Mouse (Mus musculus): ENCODE measurements around the gene Cyth2.

Gene Cyth2

DNA sequence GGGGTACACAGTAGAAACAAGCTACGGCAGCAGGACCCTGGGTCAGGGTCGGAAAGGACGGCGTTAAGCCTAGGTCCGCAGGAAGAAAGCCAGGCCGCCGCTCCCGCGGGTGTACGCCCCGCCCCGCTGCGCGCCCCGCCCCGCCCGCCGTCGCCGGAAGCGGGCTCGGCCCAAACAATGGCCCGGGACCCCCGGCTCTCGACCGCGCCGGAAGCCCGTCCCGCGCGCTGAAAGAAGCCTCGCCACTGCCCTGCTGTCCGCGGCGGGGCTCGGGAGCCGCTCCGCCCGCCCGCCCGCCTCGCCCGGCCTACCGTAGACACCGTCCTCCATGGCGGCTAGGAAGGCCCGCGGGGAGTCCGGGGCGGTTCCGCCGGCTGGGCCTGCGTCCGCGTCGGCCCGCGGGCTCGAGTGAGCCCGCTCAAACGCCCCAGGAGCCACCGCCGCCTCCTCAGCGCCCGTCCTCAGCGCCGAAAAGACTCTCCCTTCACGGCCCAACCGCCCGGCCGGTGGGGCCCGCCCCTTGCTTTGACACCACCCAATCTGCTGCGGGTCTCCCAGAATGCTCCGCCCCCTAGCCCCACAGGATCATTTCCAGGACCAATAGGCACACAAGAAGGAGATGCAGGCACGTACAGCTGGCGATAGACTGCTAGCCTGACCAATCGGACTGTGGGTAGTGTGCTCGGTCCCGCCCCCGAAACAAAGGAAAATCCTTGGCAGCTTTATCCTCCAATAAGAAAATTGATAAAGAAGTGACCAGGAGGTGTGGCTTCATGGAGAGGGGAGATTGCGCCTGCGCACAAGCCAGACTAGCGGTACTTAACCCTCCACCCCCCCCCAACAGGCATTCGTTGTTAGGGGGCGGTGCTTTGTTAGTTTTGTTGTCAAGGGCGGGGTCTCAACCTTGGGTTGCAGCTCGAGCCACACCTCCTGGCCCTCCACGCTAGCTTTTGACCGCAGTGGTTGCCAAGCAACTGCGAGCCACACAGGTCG is at the start of gene Cyth2:
Gene Cyth2 (minus strand): TSS at position 795 of the 993 bp plus-strand sequence.
- peak; percentile 97 for DNase-seq (ENCODE audit: low spot score)

GRCm38 (mm10) chr7:45862804-45863203 is 48.4 kb upstream of the Cyth2 start:
- no peak for DNase-seq (ENCODE audit: low spot score)

- DNase-seq (ENCODE audit: low spot score) = no peak
Observed at GRCm38 (mm10) chr7:45859008-45859407, 44.6 kb upstream of the Cyth2 start.

DNA sequence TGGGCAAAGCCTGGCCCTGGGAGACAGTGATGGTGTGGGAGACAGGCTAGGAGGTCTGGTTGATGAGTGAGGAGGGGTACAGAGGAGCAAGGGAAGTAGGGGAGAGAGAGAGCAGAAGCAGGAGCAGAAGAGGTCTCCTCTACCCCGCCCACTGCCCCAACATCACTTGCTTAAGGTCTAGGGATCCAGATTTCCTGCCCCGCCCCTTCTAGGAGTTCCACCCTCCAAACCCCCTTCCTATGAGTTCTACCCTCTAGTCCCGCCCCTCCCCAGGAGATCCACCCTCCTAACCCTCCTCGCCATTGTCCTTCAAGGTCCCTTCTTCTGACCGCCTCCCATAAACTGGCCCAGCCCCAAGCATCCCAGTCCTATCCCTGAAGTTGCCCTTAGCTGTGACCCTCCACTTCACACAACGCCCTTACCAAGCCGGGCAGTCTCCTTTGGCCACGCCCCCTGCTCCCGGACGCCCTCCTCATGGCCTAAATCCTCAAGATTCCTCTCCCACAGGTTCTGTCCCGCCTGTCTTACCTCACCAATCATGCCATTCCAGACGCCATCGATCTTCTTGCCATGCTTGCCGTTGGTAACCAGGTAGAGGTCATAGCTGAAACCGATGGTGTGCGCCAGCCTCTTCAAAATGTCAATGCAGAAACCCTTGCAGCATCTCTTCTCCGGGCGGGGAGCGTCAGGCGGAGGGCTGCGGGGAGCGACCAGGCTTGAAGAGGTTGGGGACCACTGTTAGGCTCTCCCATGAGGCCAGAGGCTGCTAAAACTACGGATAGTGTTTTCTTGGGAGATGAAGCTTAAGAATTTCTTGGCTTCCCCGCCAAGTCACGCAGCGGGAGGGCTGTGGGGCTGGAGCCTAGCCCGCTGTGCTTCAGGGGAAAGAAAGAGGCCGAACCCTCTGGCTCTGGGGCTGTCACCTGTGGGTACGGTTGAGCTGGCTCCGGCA is 42.8 kb upstream of the Cyth2 start:
- no peak for DNase-seq (ENCODE audit: low spot score)

- DNase-seq (ENCODE audit: low spot score) = no peak
Observed at GRCm38 (mm10) chr7:45853089-45853488, 38.7 kb upstream of the Cyth2 start.

- no peak for DNase-seq (ENCODE audit: low spot score)
Observed at GRCm38 (mm10) chr7:45850661-45851060, 36.3 kb upstream of the Cyth2 start.

DNA sequence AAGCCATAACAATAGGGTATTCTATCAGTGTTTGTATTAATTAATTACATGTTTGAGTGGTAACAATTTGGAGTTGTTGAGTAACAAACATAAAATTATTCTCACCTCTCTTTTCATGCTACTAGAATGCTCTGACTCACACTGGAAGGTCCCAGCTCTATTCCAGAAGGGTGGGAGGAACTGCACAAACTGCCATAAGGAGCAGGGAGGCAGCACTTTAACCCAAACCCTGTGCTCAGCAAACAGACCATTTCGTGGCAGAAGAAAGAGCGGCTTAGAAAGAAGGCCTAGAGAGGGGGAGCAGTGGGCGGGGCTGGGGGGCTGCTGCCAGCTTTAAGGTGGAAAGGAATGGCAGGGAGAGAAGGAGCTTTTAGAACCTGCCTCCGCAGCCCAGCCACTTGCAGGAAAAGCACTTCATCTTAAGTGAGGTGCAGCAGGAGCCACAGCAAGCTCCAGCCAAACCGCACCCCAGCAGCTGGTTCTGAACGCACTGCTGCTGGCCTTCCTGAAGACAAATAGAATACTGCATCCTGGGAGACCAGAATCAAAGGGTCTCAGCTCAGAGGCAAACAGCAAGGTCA is 34.2 kb upstream of the Cyth2 start:
- no peak for DNase-seq (ENCODE audit: low spot score)

DNA sequence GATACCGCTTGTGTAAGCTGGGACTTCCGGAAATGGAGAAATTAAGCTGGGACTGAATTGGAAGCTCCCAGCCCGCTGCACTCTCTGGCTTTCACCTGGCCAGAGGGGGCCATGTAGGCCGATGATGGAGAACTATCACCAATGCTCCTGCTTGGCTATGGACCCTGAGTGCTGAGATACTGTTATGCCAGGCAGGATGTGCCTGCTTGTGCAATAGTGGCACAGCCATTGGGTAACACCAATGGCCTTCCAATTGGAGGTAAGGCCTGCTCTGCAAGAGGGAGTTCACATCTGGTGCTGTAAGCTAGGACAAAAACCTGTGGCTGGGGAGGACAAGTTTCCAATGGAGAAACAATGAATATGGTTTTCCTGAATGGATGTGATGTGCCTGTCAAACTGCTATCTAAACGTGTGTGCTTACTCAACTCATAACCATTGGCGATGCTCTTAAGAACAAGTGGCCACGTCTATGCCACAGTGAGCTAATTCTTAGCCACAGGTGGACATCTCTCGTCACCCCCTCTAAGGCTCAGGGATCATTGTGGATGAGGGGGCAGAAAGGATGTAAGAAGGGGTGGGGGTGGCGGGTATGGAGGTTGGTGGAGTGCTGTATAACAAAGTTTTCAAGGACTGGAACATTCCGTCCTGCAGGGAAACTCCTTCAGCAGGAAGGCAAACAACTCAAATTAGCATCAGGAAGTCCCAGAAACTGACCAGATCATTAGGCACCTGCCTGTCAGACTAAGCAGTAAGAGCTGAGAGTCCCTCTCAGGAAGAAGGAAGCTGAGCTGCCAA is 28.8 kb upstream of the Cyth2 start:
- no peak for DNase-seq (ENCODE audit: low spot score)

GRCm38 (mm10) chr7:45833924-45834323 is 19.5 kb upstream of the Cyth2 start:
- DNase-seq (ENCODE audit: low spot score) = no peak

DNA sequence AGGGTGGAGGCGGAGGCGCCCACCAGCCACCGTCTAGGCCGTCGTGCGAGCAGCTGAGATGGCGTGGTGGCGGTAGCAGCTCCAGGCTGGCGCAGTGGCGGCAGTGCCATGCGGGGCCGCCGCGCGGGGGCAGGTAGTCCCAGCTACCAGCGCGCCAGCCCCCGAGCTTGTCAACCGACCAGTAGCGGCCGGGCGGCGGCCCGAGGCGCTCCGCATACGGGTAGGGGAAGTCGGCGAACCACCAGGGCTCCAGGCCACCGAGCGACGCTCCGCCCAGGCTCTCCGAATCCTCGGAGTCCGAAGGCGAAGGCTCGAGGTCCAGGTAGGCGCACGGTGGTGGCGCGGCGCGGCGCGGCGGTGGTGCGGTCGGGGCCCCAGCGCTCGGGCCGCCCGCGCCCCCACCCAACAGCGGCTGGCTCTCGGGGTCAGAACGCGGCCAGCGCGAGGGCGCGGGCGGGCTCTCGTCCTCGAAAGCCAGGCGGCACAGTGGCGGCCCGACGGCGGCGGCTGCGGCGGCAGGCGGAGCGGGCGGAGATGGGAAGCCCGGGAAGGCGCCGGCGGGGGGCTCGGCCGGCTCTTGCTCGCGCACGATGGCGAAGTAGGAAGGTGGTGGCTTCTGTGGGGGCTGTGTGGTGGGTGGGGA is 18.9 kb upstream of the Cyth2 start:
- no peak for DNase-seq (ENCODE audit: low spot score)

GRCm38 (mm10) chr7:45832428-45832827 is 18.0 kb upstream of the Cyth2 start:
- no peak for DNase-seq (ENCODE audit: low spot score)

DNA sequence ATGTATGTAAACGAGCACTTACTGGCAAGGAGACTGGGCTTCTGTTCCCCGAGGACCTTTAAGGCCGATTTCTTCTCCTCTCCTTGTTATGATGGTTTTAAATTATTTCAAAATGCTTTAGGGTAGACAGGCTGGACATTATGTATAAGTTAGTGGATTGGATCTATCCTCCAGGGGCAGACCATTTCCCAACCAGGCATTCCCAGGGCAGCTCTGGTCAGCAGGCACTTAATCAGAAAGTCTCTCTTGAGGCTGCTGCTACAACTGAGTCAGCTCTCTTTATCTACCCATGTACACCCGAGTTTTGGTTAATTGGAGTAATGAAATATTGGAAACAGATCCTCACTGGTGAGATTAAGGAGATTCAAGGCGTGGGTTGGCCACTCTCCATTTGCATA is 16.7 kb upstream of the Cyth2 start:
- DNase-seq (ENCODE audit: low spot score) = no peak

DNA sequence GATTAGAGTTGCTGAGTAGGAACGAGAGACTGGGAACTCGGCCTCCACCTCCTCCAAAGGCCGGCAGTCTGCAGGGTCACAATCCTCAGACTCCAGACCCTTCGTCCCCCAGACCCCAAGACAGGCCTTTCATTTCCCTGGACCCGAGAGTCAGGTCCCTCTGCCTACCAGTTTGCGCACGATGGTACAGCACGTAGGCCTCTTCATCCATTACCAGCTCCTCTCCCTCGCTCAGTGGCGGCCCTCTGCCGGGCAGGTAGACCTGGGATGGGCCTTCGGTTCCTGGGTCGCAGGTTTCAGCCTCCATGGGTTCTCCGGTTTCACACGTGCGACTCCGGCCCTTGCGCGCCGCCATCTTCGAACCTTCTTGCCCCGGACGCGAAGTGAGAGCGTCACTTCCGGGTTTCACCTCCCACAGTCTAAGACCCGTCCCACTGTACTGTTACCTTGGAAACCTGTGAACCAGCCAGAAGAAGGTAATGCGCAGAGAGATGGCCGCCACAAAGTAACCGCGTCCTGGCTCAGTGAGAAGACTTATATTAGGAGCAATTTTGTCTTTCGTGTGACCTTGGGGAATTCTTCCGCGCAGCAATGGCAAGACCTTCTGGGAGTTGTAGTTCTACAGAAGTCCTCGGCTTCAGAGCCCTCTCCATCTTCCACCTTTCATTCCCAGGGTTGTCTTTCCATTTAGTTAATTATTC is 16.2 kb upstream of the Cyth2 start, which contains the start of gene Grwd1:
Gene Grwd1 (minus strand): TSS at position 518 of the 701 bp plus-strand sequence.
- peak; percentile 80 for DNase-seq (ENCODE audit: low spot score)

DNA sequence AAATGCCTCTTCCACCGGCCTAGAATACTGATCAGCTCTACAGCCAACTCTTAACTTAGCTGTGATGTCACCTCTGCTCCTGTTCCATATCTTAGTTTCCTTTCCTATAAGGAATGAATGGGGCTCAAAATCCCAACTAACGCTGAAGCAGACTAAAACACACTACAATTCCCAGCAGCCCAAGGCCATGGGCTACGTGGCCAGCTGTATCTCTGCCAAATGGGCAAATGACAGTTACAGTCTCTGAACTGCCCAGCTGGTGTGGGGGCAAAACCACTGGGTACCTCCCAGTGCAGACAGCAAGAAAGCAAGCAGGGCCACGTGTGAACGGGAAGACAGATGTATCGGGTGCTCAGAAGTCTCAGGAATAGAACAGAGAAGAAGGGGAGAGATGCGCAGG is 12.2 kb upstream of the Cyth2 start:
- no peak for DNase-seq (ENCODE audit: low spot score)

DNA sequence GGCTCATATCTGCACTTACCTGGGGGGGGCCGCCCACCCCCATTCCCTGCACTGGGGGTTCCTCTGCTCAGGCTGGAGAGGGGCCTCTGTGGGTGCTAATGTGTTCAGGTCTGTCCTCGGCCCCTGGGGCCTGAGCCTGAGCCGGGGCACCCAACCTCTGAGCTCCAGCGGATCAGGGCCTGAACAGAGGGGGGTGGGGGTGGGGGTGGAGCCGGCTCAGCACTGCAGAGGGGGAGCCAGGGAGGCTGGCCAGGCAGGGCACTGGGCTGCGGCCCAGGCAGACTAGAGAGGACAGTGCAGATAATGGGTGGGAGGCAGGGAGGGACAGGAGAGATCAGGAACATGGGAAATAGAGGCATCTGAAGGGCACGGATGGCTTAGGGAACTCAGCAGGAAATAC is 10.2 kb upstream of the Cyth2 start, which contains the start of gene Kcnj14:
Gene Kcnj14 (minus strand): TSS at position 185 of the 400 bp plus-strand sequence.
- no peak for DNase-seq (ENCODE audit: low spot score)

GRCm38 (mm10) chr7:45820913-45821312 is 6.5 kb upstream of the Cyth2 start:
- no peak for DNase-seq (ENCODE audit: low spot score)

- no peak for DNase-seq (ENCODE audit: low spot score)
Observed at GRCm38 (mm10) chr7:45819843-45820242, 5.5 kb upstream of the Cyth2 start.

DNA sequence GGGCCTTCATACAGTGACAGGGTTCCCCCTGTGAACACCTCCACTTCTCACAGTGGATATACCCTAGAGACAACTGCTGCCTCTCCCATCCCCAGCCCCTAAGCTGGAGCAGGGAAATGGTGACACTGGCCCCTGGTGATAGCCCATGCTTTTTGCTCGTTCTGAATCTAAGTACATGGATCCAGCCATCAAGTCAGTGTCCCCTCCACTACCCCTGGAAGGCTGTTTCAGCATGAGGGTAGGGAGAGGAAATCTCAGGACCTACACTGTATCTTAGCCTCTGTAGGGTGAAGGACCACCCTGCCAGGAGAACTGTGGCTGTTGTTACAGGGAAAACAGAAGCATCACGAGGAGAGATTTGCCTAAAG is 1.6 kb upstream of the Cyth2 start:
- DNase-seq (ENCODE audit: low spot score) = no peak

DNA sequence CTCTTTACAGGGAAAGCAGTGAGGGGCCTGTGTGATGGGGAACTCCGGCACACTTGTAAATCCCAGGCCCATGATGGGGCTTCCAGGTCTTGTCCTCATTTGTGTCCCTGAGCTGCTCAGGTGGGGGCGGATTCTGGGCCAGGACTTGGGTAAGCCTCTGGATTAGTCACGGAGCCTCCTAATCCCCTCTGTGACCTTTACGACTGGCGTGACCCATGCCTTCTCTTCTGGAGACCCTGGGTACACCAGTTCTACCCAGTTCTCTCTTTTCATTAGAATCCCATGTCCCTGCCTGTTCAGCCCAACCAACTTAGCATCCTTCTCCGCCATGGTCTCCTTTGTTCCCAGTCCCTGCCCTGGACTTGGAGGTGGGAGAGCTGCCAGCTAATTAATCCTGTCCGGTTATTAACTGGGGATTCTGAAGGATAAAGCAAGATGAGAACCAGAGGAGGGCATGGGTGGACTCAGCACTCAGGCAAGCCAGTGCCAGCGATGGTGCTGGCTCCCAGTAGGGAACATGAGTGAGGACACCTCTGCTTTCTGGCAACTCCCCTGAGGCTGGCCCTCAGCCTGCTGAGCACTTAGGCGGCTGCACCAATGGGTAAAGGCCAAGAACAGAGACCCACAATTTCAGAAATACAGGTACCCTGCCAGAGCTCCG is 1.1 kb upstream of the Cyth2 start:
- no peak for DNase-seq (ENCODE audit: low spot score)

DNA sequence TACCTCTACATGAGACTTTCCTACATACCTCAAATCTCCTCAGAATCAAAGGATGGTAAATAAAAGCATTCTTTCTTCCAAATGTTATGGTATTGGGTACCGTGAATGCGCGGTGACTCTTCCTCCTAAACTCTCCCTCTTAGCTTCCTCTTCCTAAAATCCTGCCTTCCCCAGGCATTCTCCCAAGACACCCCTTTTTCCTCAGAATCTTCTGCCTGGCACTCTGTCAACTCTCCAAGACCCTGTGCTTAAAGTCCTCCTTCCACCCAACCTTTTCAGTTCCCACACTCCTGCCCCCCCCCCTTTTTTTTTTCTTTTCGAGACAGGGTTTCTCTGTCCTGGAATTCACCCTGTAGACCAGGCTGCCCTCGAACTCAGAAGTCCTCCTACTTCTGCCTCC is 460 bp upstream of the Cyth2 start:
- DNase-seq (ENCODE audit: low spot score) = no peak

All from ovary, postnatal 36 days (tissue).